Mouse (Mus musculus): ENCODE data around the gene Copa.
A peak's percentile ranks its signal among the peaks of the same experiment; 100 is the strongest.

GRCm38 (mm10) chr1:172119100-172119499 is 36.8 kb downstream of the Copa start:
- no peak for TF ChIP-seq GATA1 (IDR thresholded peaks at IDR 0.05; ENCODE audit: borderline replicate concordance, low read length)
- no peak for TF ChIP-seq CTCF (IDR thresholded peaks at IDR 0.05; ENCODE audit: low read depth, low read length)
- TF ChIP-seq TAL1 (conservative IDR thresholded peaks at IDR 0.05; ENCODE audit: low read depth, low read length): 0 out of 2 replicates have a peak, but pooled peaks have one; percentile 14
- TF ChIP-seq GATA2 (IDR thresholded peaks at IDR 0.05; ENCODE audit: borderline replicate concordance, low read depth, low read length): no peak

All from G1E (cell line).